Mouse (Mus musculus): ENCODE measurements around the gene Gm43951.

The Gm43951 gene

GRCm38 (mm10) chr11:72206341-72207203, at the start of gene Gm43951:
TSS of gene Gm43951 (minus strand) at chr11:72206840.
- DNase-seq (ENCODE audit: low read depth, low spot score) = no peak

GRCm38 (mm10) chr11:72256441-72256840, 49.8 kb upstream of the Gm43951 start:
- no peak for DNase-seq (ENCODE audit: low read depth, low spot score)

GRCm38 (mm10) chr11:72255629-72256028, 49.0 kb upstream of the Gm43951 start:
- DNase-seq (ENCODE audit: low read depth, low spot score) = no peak

GRCm38 (mm10) chr11:72245196-72245753, 38.6 kb upstream of the Gm43951 start:
- DNase-seq (ENCODE audit: low read depth, low spot score) = no peak

- DNase-seq (ENCODE audit: low read depth, low spot score) = no peak
Observed at GRCm38 (mm10) chr11:72240062-72240860, 33.6 kb upstream of the Gm43951 start.

GRCm38 (mm10) chr11:72234013-72234412, 27.4 kb upstream of the Gm43951 start:
- DNase-seq (ENCODE audit: low read depth, low spot score) = no peak

GRCm38 (mm10) chr11:72232991-72233390, 26.4 kb upstream of the Gm43951 start:
- DNase-seq (ENCODE audit: low read depth, low spot score) = no peak

- DNase-seq (ENCODE audit: low read depth, low spot score) = no peak
Observed at GRCm38 (mm10) chr11:72232068-72232467, 25.4 kb upstream of the Gm43951 start.

GRCm38 (mm10) chr11:72228513-72228912, 21.9 kb upstream of the Gm43951 start:
- no peak for DNase-seq (ENCODE audit: low read depth, low spot score)

GRCm38 (mm10) chr11:72226901-72227300, 20.3 kb upstream of the Gm43951 start:
- no peak for DNase-seq (ENCODE audit: low read depth, low spot score)

- no peak for DNase-seq (ENCODE audit: low read depth, low spot score)
Observed at GRCm38 (mm10) chr11:72226020-72226791, 19.6 kb upstream of the Gm43951 start.

- peak; percentile 60 for DNase-seq (ENCODE audit: low read depth, low spot score)
Observed at GRCm38 (mm10) chr11:72224865-72225264, 18.2 kb upstream of the Gm43951 start.

- no peak for DNase-seq (ENCODE audit: low read depth, low spot score)
Observed at GRCm38 (mm10) chr11:72223414-72223813, 16.8 kb upstream of the Gm43951 start.

GRCm38 (mm10) chr11:72221278-72221677, 14.6 kb upstream of the Gm43951 start:
- DNase-seq (ENCODE audit: low read depth, low spot score) = peak; percentile 59

- DNase-seq (ENCODE audit: low read depth, low spot score) = no peak
Observed at GRCm38 (mm10) chr11:72217116-72217515, 10.5 kb upstream of the Gm43951 start.

- no peak for DNase-seq (ENCODE audit: low read depth, low spot score)
Observed at GRCm38 (mm10) chr11:72215410-72215797, 8.8 kb upstream of the Gm43951 start, which contains the start of gene Med31. TSS of gene Med31 (minus strand) at chr11:72215592.

GRCm38 (mm10) chr11:72214591-72215409, 8.2 kb upstream of the Gm43951 start:
- peak; percentile 94 for DNase-seq (ENCODE audit: low read depth, low spot score)

GRCm38 (mm10) chr11:72207834-72208377, 1.3 kb upstream of the Gm43951 start:
- no peak for DNase-seq (ENCODE audit: low read depth, low spot score)

GRCm38 (mm10) chr11:72207204-72207833, 679 bp upstream of the Gm43951 start, which contains the start of the genes 4933427D14Rik and Txndc17:
TSS of gene 4933427D14Rik (minus strand) at chr11:72207459.
TSS of gene Txndc17 (plus strand) at chr11:72207547.
- peak; percentile 76 for DNase-seq (ENCODE audit: low read depth, low spot score)

- DNase-seq (ENCODE audit: low read depth, low spot score) = no peak
Observed at GRCm38 (mm10) chr11:72205256-72205655, 1.4 kb downstream of the Gm43951 start.
